Mouse (Mus musculus): Measurements from ENCODE around the gene Itfg1.
"Not testable (repeated sequence)": the region's sequence is repeated elsewhere in the genome, so short reads cannot be mapped to it uniquely, and the experiment has no call there.

Itfg1 gene

GRCm38 (mm10) chr8:85840657-85841488 is at the start of gene Itfg1, which contains the start of gene Phkb:
Gene Itfg1 (minus strand): TSS chr8:85840921.
Gene Phkb (plus strand): TSS chr8:85840959.
- in situ Hi-C loops (cut with MseI, MboI) = no loop called here

GRCm38 (mm10) chr8:85884811-85885210 is 44.1 kb upstream of the Itfg1 start:
- in situ Hi-C loops (cut with MseI, MboI) = no loop called here

GRCm38 (mm10) chr8:85879624-85880023 is 38.9 kb upstream of the Itfg1 start:
- in situ Hi-C loops (cut with MseI, MboI) = no loop called here

- in situ Hi-C loops (cut with MseI, MboI) = no loop called here
Observed at GRCm38 (mm10) chr8:85877976-85878375, 37.3 kb upstream of the Itfg1 start.

- in situ Hi-C loops (cut with MseI, MboI) = no loop called here
Observed at GRCm38 (mm10) chr8:85871660-85872059, 30.9 kb upstream of the Itfg1 start.

GRCm38 (mm10) chr8:85862381-85862780 is 21.7 kb upstream of the Itfg1 start:
- in situ Hi-C loops (cut with MseI, MboI) = no loop called here

GRCm38 (mm10) chr8:85860612-85861011 is 19.9 kb upstream of the Itfg1 start:
- in situ Hi-C loops (cut with MseI, MboI) = no loop called here

- in situ Hi-C loops (cut with MseI, MboI) = not testable (repeated sequence)
Observed at GRCm38 (mm10) chr8:85857227-85857896, 16.6 kb upstream of the Itfg1 start.

GRCm38 (mm10) chr8:85854220-85855123 is 13.8 kb upstream of the Itfg1 start:
- in situ Hi-C loops (cut with MseI, MboI) = no loop called here

GRCm38 (mm10) chr8:85845887-85846286 is 5.2 kb upstream of the Itfg1 start:
- in situ Hi-C loops (cut with MseI, MboI) = no loop called here

- in situ Hi-C loops (cut with MseI, MboI) = no loop called here
Observed at GRCm38 (mm10) chr8:85841489-85841795, 721 bp upstream of the Itfg1 start.

- in situ Hi-C loops (cut with MseI, MboI) = no loop called here
Observed at GRCm38 (mm10) chr8:85839916-85840656, 635 bp downstream of the Itfg1 start.

- in situ Hi-C loops (cut with MseI, MboI) = no loop called here
Observed at GRCm38 (mm10) chr8:85813621-85814020, 27.1 kb downstream of the Itfg1 start.

- in situ Hi-C loops (cut with MseI, MboI) = no loop called here
Observed at GRCm38 (mm10) chr8:85801408-85801807, 39.3 kb downstream of the Itfg1 start.

- in situ Hi-C loops (cut with MseI, MboI) = no loop called here
Observed at GRCm38 (mm10) chr8:85800164-85800563, 40.6 kb downstream of the Itfg1 start.

- in situ Hi-C loops (cut with MseI, MboI) = not testable (repeated sequence)
Observed at GRCm38 (mm10) chr8:85796392-85796791, 44.3 kb downstream of the Itfg1 start.

- in situ Hi-C loops (cut with MseI, MboI) = no loop called here
Observed at GRCm38 (mm10) chr8:85788341-85788740, 52.4 kb downstream of the Itfg1 start.

- in situ Hi-C loops (cut with MseI, MboI) = no loop called here
Observed at GRCm38 (mm10) chr8:85787909-85788308, 52.8 kb downstream of the Itfg1 start.

GRCm38 (mm10) chr8:85785506-85785905 is 55.2 kb downstream of the Itfg1 start:
- in situ Hi-C loops (cut with MseI, MboI) = no loop called here

- in situ Hi-C loops (cut with MseI, MboI) = no loop called here
Observed at GRCm38 (mm10) chr8:85783871-85784270, 56.9 kb downstream of the Itfg1 start.

GRCm38 (mm10) chr8:85780091-85780490 is 60.6 kb downstream of the Itfg1 start:
- in situ Hi-C loops (cut with MseI, MboI) = no loop called here
